ENCODE assay signal across 10 mouse cellular contexts in genomic region chr15:31342001-31342400, GRCm38 (mm10). TPM values are rescaled to one million over a fixed set of nuclear protein-coding genes. Genes with fewer than 3 reads are reported as not detected.
A peak's percentile ranks its signal among the peaks of the same experiment; 100 is the strongest.
DNase-seq lines count a peak whose midpoint lies in the region; ATAC-seq and TF ChIP-seq lines count a peak whose summit lies in the region.
"Had no signal": no experiment of that assay in that cellular context is flagged by ENCODE, and none has a peak within 500 bp of the region (broad histone marks: within the 10 kb centered on the region; RNA-seq: fewer than 3 reads in every experiment).

No protein-coding gene starts in this region.

- H3K27me3 ChIP-seq in forebrain, embryonic 10.5 days (ENCODE audit: poor library complexity, severe bottlenecking): no peaks in the 10 kb centered on the region
- no peaks in the 10 kb centered on the region for H3K27me3 ChIP-seq in forebrain, embryonic 14.5 days (replicated peaks; ENCODE audit: control insufficient read depth, insufficient read depth, low read length)
- no peaks in the 10 kb centered on the region for H3K27me3 ChIP-seq in kidney, embryonic 15.5 days
- no peaks in the 10 kb centered on the region for H3K27me3 ChIP-seq in midbrain, postnatal 0 days (ENCODE audit: insufficient read depth, low read length)
- H3K27me3 ChIP-seq in midbrain, embryonic 11.5 days (ENCODE audit: control insufficient read depth, insufficient read depth, low read length): no peaks in the 10 kb centered on the region
- no peaks in the 10 kb centered on the region for H3K27me3 ChIP-seq in intestine, embryonic 15.5 days (replicated peaks)
- H3K27me3 ChIP-seq: heart, embryonic 13.5 days had no signal

- H3K27ac ChIP-seq in forebrain, embryonic 10.5 days: peak overlapping the region; percentile 40; the same call in 1 of the 2 replicates
- no peak overlapping the region for H3K27ac ChIP-seq in forebrain, embryonic 14.5 days (ENCODE audit: low read depth, low read length)
- H3K27ac ChIP-seq in kidney, embryonic 15.5 days: 0 out of 2 replicates have a peak overlapping the region, but pooled peaks have one; percentile 48
- H3K27ac ChIP-seq in midbrain, postnatal 0 days (ENCODE audit: low read depth, low read length): no peak overlapping the region
- no peak overlapping the region for H3K27ac ChIP-seq in midbrain, embryonic 11.5 days (ENCODE audit: low read depth, low read length)
- no peak overlapping the region for H3K27ac ChIP-seq in intestine, embryonic 15.5 days
- H3K27ac ChIP-seq: heart, embryonic 13.5 days had no signal

- ATAC-seq in forebrain, embryonic 14.5 days: no peak
- ATAC-seq in kidney, embryonic 15.5 days (replicated peaks; ENCODE audit: low FRiP score): no peak
- peak; percentile 39; the same call in 1 of the 2 replicates for ATAC-seq in midbrain, postnatal 0 days (ENCODE audit: low FRiP score)
- ATAC-seq in midbrain, embryonic 11.5 days (ENCODE audit: low FRiP score): no peak
- no peak for ATAC-seq in frontal cortex, adult (ENCODE audit: low TSS enrichment)
- ATAC-seq in intestine, embryonic 15.5 days: no peak

- no peak for TF ChIP-seq CTCF in midbrain, postnatal 0 days (IDR thresholded peaks at IDR 0.05)

- no peaks in the 10 kb centered on the region for H3K36me3 ChIP-seq in forebrain, embryonic 10.5 days (replicated peaks)
- no peaks in the 10 kb centered on the region for H3K36me3 ChIP-seq in forebrain, embryonic 14.5 days (ENCODE audit: control insufficient read depth, insufficient read depth, low read length)
- no peaks in the 10 kb centered on the region for H3K36me3 ChIP-seq in kidney, embryonic 15.5 days
- H3K36me3 ChIP-seq in midbrain, postnatal 0 days (ENCODE audit: insufficient read depth, low read length): no peaks in the 10 kb centered on the region
- no peaks in the 10 kb centered on the region for H3K36me3 ChIP-seq in midbrain, embryonic 11.5 days (ENCODE audit: control insufficient read depth, insufficient read depth, low read length)
- no peaks in the 10 kb centered on the region for H3K36me3 ChIP-seq in intestine, embryonic 15.5 days
- H3K36me3 ChIP-seq: heart, embryonic 13.5 days had no signal

- H3K4me3 ChIP-seq in forebrain, embryonic 10.5 days: no peak overlapping the region
- no peak overlapping the region for H3K4me3 ChIP-seq in forebrain, embryonic 14.5 days (ENCODE audit: low read depth, low read length)
- no peak overlapping the region for H3K4me3 ChIP-seq in kidney, embryonic 15.5 days (replicated peaks)
- H3K4me3 ChIP-seq in midbrain, postnatal 0 days (ENCODE audit: low read depth, low read length): no peak overlapping the region
- no peak overlapping the region for H3K4me3 ChIP-seq in midbrain, embryonic 11.5 days (ENCODE audit: low read depth, low read length)
- H3K4me3 ChIP-seq in intestine, embryonic 15.5 days (replicated peaks): no peak overlapping the region
- H3K4me3 ChIP-seq: heart, embryonic 13.5 days had no signal

- no peak overlapping the region for H3K9ac ChIP-seq in forebrain, embryonic 14.5 days (ENCODE audit: low read length)
- H3K9ac ChIP-seq in kidney, embryonic 15.5 days: no peak overlapping the region
- no peak overlapping the region for H3K9ac ChIP-seq in midbrain, postnatal 0 days (replicated peaks; ENCODE audit: low read length, poor library complexity, severe bottlenecking)
- H3K9ac ChIP-seq in midbrain, embryonic 11.5 days (ENCODE audit: low read length): no peak overlapping the region
- no peak overlapping the region for H3K9ac ChIP-seq in intestine, embryonic 15.5 days
- H3K9ac ChIP-seq: heart, embryonic 13.5 days had no signal

- 83% methylated on average over 1 of the region's 1 CpGs for WGBS in forebrain, embryonic 10.5 days
- WGBS in forebrain, embryonic 14.5 days: 48% methylated on average over 1 of the region's 1 CpGs
- WGBS in kidney, embryonic 15.5 days: 50% methylated on average over 1 of the region's 1 CpGs
- WGBS in midbrain, postnatal 0 days: 76% methylated on average over 1 of the region's 1 CpGs
- 70% methylated on average over 1 of the region's 1 CpGs for WGBS in midbrain, embryonic 11.5 days
- 72% methylated on average over 1 of the region's 1 CpGs for WGBS in intestine, embryonic 15.5 days

- DNase-seq in forebrain, embryonic 10.5 days (ENCODE audit: extremely low spot score, low spot score): no peak
- no peak for DNase-seq in forebrain, embryonic 14.5 days (ENCODE audit: low spot score)
- no peak for DNase-seq in kidney, adult 8-10 months
- no peak for DNase-seq in midbrain, postnatal 0 days (ENCODE audit: low spot score)
- no peak for DNase-seq in midbrain, embryonic 11.5 days (ENCODE audit: low spot score, missing footprints)
- DNase-seq: right cerebral cortex, adult 18-20 months had no signal

- H3K4me2 ChIP-seq in forebrain, embryonic 14.5 days (ENCODE audit: low read length): no peak overlapping the region
- no peak overlapping the region for H3K4me2 ChIP-seq in kidney, embryonic 15.5 days
- H3K4me2 ChIP-seq in midbrain, postnatal 0 days (ENCODE audit: low read depth, low read length, poor library complexity, severe bottlenecking): no peak overlapping the region
- H3K4me2 ChIP-seq in midbrain, embryonic 11.5 days: no peak overlapping the region
- no peak overlapping the region for H3K4me2 ChIP-seq in intestine, embryonic 15.5 days (replicated peaks)
- H3K4me2 ChIP-seq: heart, embryonic 13.5 days had no signal

- no peaks in the 10 kb centered on the region for H3K9me3 ChIP-seq in forebrain, embryonic 10.5 days
- H3K9me3 ChIP-seq in forebrain, embryonic 14.5 days (replicated peaks; ENCODE audit: control insufficient read depth, low read length): no peaks in the 10 kb centered on the region
- no peaks in the 10 kb centered on the region for H3K9me3 ChIP-seq in kidney, embryonic 15.5 days (replicated peaks)
- no peaks in the 10 kb centered on the region for H3K9me3 ChIP-seq in midbrain, postnatal 0 days (ENCODE audit: low read length)
- H3K9me3 ChIP-seq in midbrain, embryonic 11.5 days (ENCODE audit: control insufficient read depth, low read length): no peaks in the 10 kb centered on the region
- no peaks in the 10 kb centered on the region for H3K9me3 ChIP-seq in intestine, embryonic 15.5 days
- H3K9me3 ChIP-seq: heart, embryonic 13.5 days had no signal

- peaks cover 35% of the 10 kb centered on the region for H3K4me1 ChIP-seq in forebrain, embryonic 10.5 days
- no peaks in the 10 kb centered on the region for H3K4me1 ChIP-seq in forebrain, embryonic 14.5 days (ENCODE audit: control insufficient read depth, insufficient read depth, low read length)
- H3K4me1 ChIP-seq in kidney, embryonic 15.5 days: peaks cover 22% of the 10 kb centered on the region
- H3K4me1 ChIP-seq in midbrain, postnatal 0 days (ENCODE audit: insufficient read depth, low read length): no peaks in the 10 kb centered on the region
- H3K4me1 ChIP-seq in midbrain, embryonic 11.5 days (ENCODE audit: control insufficient read depth, insufficient read depth, low read length): no peaks in the 10 kb centered on the region
- no peaks in the 10 kb centered on the region for H3K4me1 ChIP-seq in intestine, embryonic 15.5 days (replicated peaks)

RNA-seq across cellular contexts. Expression of gene Ankrd33b, which starts 25.5 kb away (rescaled TPM):
- polyA plus RNA-seq in forebrain, embryonic 10.5 days (2016; fragmentation: Nextera tagmentation; extraction: Ambion mirVana): 0.30 and 0.50 TPM in 2 replicates
- 0.52 and 0.70 TPM in 2 replicates for polyA plus RNA-seq in forebrain, embryonic 14.5 days (2014; fragmentation: Nextera tagmentation; extraction: Ambion mirVana)
- polyA plus RNA-seq in kidney, embryonic 15.5 days (2015; fragmentation: Nextera tagmentation; extraction: Ambion mirVana): 6.2 and 6.5 TPM in 2 replicates
- total RNA-seq in midbrain, postnatal 0 days (2014; rRNA removed): 0.99 and 1.6 TPM in 2 replicates
- 0.80 and 1.1 TPM in 2 replicates for polyA plus RNA-seq in midbrain, postnatal 0 days (2015; fragmentation: Nextera tagmentation; extraction: Ambion mirVana)
- 0.57 and 0.61 TPM in 2 replicates for polyA plus RNA-seq in midbrain, embryonic 11.5 days (2014; fragmentation: Nextera tagmentation; extraction: Ambion mirVana)
- 0.34 and 0.43 TPM in 2 replicates for polyA plus RNA-seq in intestine, embryonic 15.5 days (2015; fragmentation: Nextera tagmentation; extraction: Ambion mirVana)

Comparison
In these comparisons a context has a peak if more than half of its experiments do, and no peak if none do; other contexts are left out.
1. H3K27ac ChIP-seq: peak in forebrain, embryonic 10.5 days (single experiment) and kidney, embryonic 15.5 days (single experiment); none in forebrain, embryonic 14.5 days (single experiment), midbrain, postnatal 0 days (single experiment), midbrain, embryonic 11.5 days (single experiment) and intestine, embryonic 15.5 days (single experiment).